Mouse (Mus musculus) testis, postnatal 14 days (tissue): ENCODE results near the gene Apobec2.
"Not testable (repeated sequence)": the region's sequence is repeated elsewhere in the genome, so short reads cannot be mapped to it uniquely, and the experiment has no call there.

Source experiments
- DNase-seq: peaks from one replicate; pipeline ENCODE4 v3.0.0; 2021; ENCODE audit warnings: low spot score

Apobec2 gene

DNA sequence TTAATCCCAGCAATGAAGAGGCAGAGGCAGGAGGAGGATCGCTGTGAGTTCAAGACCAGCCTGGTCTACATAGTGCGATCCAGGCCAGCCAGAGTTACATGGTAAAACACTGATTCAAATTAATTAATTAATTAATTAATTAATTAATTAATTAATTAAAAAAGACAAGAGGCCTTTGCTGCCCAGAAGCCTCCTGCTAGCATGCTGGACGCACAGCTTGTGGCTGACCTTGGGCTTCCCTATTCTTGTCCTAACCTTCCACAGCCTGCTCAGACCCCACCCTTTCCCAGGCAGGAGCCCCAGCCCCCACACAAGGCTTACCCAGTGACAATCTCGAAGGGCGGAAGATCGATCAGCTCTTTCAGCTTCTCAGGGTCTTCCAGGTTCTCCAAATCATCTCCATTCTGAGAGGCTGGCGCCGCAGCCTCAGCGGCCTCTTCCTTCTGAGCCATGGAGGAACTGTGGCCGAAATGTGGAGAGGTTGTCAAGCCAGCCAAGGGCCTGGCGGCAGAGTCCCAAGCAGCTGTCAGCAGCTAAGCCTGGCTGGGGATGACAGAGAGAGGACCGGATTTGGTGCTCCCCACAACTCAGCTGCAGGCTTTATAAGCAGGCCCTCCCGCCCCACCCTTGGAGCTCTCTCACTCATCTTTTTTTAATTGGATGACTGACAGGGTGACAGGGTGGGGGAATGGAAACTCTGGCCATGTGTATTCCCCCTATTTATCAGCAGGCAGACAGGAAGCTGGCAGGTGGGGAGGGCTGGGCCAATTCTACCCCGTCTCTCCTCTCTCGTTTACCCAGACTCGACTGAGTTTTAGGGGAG is at the start of gene Apobec2:
Apobec2 (minus strand) TSS at position 773 of the 823 bp plus-strand sequence.
- DNase-seq = no peak

GRCm38 (mm10) chr17:48479952-48480351 is 47.2 kb upstream of the Apobec2 start:
- no peak for DNase-seq

DNA sequence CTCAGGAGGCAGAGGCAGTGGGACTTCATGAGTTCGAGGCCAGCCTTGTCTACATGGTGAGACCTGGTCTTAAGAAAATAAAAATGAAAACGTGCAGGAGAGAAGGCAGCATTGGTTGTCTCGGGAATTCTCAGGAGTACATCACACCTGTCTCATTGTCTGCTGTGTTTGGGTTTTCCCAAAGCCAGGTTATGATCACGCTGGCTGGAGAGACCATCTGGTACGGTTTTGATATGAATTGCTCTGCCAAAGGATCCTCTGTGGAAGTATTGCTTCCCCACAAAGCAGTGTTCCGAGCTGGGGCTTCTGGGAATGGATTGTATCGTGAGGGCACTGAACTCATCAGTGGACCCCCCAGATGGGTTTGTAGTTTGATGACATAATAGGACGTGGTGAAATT is 42.7 kb upstream of the Apobec2 start:
- no peak for DNase-seq

DNA sequence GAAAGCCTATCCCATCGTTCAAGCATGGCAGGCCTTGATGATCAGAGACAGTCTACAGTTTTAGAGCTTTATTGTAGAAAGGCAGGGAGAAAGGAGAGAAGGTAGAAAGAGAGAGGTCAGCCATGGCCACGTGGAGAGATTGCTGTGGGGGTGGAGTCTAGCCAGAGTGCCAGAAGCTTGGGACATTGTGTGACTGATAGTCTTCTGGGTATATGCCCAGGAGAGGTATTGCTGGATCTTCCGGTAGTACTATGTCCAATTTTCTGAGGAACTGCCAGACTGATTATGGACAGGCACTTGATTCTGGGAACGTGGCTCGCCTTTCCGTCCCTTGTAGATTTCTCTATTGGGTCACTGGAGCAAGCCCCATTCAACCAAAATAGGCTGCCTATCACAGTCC is 41.6 kb upstream of the Apobec2 start:
- not testable (repeated sequence) for DNase-seq

GRCm38 (mm10) chr17:48467395-48468231 is 34.9 kb upstream of the Apobec2 start:
- DNase-seq = peak; percentile 71

- DNase-seq = no peak
These were observed 34.2 kb upstream of the Apobec2 start for GRCm38 (mm10) chr17:48466769-48467394.

DNA sequence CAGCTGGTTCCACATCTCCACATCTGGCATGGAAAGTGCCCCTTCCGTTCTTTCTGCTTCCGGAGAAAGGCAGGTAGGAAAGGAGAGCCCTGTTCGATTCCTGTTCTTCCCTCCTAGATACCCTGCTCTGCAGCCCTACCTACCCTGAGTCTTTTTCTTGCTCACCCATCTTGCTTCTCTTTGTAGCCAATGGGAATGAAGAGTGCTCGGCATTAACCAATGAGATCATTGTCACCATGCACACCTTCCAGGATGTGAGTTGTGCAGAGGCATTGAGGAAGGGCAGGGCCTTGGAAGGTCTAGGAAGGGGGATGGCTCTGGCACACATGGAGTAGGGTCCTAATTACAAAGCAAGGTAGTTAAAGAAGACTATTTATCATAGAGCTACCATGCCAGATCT is 30.7 kb upstream of the Apobec2 start:
- no peak for DNase-seq

GRCm38 (mm10) chr17:48462096-48462495 is 29.4 kb upstream of the Apobec2 start:
- no peak for DNase-seq

GRCm38 (mm10) chr17:48457971-48458653 is 25.4 kb upstream of the Apobec2 start:
- DNase-seq = no peak

GRCm38 (mm10) chr17:48455955-48456354 is 23.2 kb upstream of the Apobec2 start:
- DNase-seq = no peak

GRCm38 (mm10) chr17:48454688-48455087 is 22.0 kb upstream of the Apobec2 start, which contains the start of gene Unc5cl:
TSS of gene Unc5cl (plus strand) at chr17:48454901.
- DNase-seq = no peak

DNA sequence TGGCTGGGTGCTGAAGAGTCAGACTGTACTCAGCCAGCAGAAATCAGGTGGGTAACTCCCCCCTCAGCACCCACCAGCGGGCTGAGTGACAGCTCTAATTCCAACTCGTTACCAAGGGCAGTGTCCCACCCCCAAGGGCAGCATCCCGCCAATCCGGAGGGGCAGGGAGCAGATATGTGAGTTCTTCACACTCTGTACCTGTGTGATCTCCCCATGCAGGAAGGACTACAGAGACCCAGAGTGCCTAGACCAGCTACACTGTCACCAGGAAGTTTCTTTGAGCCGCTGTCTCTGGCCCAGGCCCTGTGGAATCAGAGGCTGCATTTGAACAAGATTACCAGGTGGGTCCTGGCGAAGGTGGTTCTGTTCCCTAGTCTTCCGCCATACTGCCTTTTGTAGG is 21.5 kb upstream of the Apobec2 start:
- no peak for DNase-seq

- no peak for DNase-seq
These were observed 20.8 kb upstream of the Apobec2 start for GRCm38 (mm10) chr17:48453489-48453888.

GRCm38 (mm10) chr17:48451753-48452444 is 19.2 kb upstream of the Apobec2 start:
- DNase-seq = no peak

DNA sequence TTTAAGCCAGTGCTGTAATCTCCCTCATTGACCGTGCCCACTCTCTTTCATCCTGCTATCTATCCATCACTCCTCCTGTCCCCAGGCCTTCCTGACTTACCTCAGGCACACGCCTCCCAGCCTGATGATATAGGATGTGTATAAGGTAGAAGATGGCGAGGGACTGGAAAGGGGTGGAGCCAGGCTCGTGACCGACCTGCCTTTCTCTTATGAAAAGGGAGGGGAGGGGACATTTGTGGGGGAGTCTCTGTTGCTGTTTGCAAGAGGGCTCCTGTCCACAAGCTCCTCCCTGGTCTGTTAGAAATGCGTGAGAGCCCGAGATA is 18.6 kb upstream of the Apobec2 start, which contains the start of gene Tspo2:
Tspo2 (minus strand) TSS at position 170 of the 323 bp plus-strand sequence.
- DNase-seq = no peak

DNA sequence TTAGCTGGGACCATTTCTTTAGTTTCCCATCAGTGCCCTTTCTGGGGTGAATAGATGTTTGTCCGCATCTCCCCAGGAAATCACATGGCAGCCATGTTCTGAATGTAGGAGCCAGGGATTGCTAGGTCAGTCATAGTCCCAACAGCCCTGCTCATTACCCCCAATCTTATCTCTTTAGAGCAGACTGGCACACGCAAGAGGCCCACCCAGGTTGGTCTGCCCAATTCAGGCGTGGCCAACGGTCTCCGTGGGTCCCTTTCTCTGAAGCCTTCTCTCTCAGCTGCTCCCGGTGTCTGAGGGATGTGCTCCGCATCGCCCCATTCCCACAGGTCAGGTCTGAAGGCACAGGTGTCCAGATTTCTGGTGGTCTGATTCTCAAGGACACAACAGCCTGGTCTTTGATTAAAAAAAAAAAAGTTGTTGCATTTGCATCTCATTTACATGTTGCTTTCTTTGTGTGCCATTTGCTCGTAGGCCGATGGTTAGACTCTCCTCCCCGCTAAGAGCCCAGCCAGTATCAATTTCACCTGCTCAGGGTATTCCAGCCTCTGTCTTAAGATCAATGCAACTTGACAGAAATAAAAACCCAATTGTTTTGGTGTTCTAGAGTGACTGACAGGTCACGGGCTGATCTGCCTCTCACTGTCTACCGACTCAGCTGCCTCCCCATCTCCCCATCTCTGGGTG is 18.1 kb upstream of the Apobec2 start:
- DNase-seq = no peak

DNA sequence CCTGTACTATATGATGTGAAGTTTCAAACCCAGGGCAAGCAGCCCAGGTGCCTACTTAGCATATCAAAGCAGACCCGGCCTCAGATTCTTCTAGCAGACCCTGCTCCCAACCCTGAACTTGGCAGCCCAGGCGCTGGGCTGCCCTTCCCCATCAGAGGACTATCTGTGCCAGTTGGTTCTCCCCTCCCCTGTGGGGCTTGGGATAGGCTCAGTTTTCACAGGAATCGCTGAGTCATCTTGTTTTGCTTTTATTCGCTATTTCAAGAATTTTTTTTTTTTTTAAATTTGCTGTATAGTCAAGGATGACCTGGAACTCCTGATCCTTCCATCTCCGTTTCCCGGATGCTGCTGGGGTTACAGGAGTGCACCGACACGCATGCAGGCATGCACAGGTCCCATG is 14.9 kb upstream of the Apobec2 start:
- no peak for DNase-seq

DNA sequence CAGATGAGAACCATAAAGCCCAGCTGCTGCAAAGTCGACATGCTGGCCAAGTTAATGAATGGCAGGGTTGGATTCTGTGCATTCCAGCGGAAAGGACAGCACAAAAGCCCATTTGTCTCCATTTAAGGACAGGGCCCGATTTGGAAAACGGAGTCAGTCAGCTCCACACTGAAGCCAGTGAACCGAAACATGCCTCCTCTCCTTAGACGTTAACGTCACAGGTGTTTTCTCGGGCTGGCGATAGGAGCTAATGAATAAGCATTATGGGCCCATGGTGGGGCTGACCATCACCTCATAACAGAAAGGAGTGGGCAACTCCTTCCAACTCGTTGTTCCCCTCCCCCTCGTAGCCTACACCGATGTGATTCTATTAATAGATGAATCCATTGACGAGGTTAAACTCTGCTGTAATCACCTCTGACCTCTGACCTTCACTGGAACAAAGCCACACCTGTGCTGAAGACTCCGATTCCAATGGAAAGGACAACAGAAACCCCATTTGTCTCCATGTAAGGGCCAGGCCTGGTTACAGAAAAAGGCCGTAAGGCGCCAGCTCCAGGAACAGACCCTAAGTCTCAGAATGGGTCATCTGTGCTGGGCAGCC is 10.9 kb upstream of the Apobec2 start:
- DNase-seq = no peak

GRCm38 (mm10) chr17:48442745-48443457 is 10.2 kb upstream of the Apobec2 start:
- DNase-seq = no peak

- no peak for DNase-seq
These were observed 4.7 kb upstream of the Apobec2 start for GRCm38 (mm10) chr17:48437421-48437911.
